Mouse (Mus musculus) liver, embryonic 14.5 days (tissue): Measurements from ENCODE around the gene G6pc. TPM values are rescaled to one million over a fixed set of nuclear protein-coding genes. Genes with fewer than 3 reads are reported as not detected.
"Not testable (repeated sequence)": the region's sequence is repeated elsewhere in the genome, so short reads cannot be mapped to it uniquely, and the experiment has no call there.

Source experiments
- ATAC-seq: fragments of 200-750 bp; cut with Nextera tagmentation; 2 replicates; pipeline ENCODE4 v1.8.0; 2017; ENCODE audit warnings: moderate number of reproducible peaks, mild to moderate bottlenecking, moderate library complexity; ENCODE audit not compliant: insufficient read depth
- DNase-seq, 3 experiments: peaks; one replicate each; pipeline ENCODE4 v3.0.0-alpha.2; 2012 to 2013; ENCODE audit warnings: low read depth in 3 of 3, low spot score in 3 of 3
- H3K27ac ChIP-seq: fragments of 300-500 bp; sonication (generic); 2 replicates; pipeline ENCODE4 v1.5.1; 2014; ENCODE audit warnings: moderate library complexity, mild to moderate bottlenecking, control low read depth, inconsistent platforms
- H3K27me3 ChIP-seq: fragments of 300-500 bp; sonication (generic); 2 replicates; pipeline ENCODE4 v1.6.1; 2014; ENCODE audit warnings: mild to moderate bottlenecking, low read length, moderate library complexity; ENCODE audit not compliant: control insufficient read depth, insufficient read depth
- H3K36me3 ChIP-seq: fragments of 300-500 bp; sonication (generic); replicated peaks from 2 replicates; pipeline ENCODE4 v1.6.1; 2014; ENCODE audit warnings: low read depth; ENCODE audit not compliant: control insufficient read depth, insufficient read depth
- H3K4me1 ChIP-seq, 2 experiments: fragments of 200-500 bp in 1 of 2; fragments of 300-500 bp in 1 of 2; sonication (generic) in 1 of 2; replicated peaks; 2 replicates each; pipeline ENCODE4 v1.6.1; 2012 to 2014; ENCODE audit warnings: antibody characterized with exemption in 1 of 2, inconsistent platforms in 1 of 2, low read length in 1 of 2; ENCODE audit not compliant: control insufficient read depth in 2 of 2, insufficient read depth in 2 of 2
- H3K4me2 ChIP-seq: fragments of 300-500 bp; sonication (generic); 2 replicates; pipeline ENCODE4 v1.6.1; 2014; ENCODE audit warnings: low read depth, mild to moderate bottlenecking, control low read depth, moderate library complexity
- H3K4me3 ChIP-seq, 2 experiments: fragments of 200-500 bp in 1 of 2; fragments of 300-500 bp in 1 of 2; sonication (generic) in 1 of 2; 2 replicates each; pipeline ENCODE4 v1.5.1; 2012 to 2014; ENCODE audit warnings: low read depth in 2 of 2, low read length in 2 of 2, mild to moderate bottlenecking in 2 of 2, control low read depth in 1 of 2, inconsistent platforms in 1 of 2, moderate library complexity in 1 of 2; ENCODE audit not compliant: insufficient read depth in 1 of 2
- H3K9ac ChIP-seq: fragments of 300-500 bp; sonication (generic); replicated peaks from 2 replicates; pipeline ENCODE4 v1.6.1; 2014; ENCODE audit warnings: mild to moderate bottlenecking, control low read depth, moderate library complexity
- H3K9me3 ChIP-seq: fragments of 300-500 bp; sonication (generic); 2 replicates; pipeline ENCODE4 v1.6.1; 2016; ENCODE audit warnings: low read length, mixed read lengths; ENCODE audit not compliant: control insufficient read depth
- CTCF ChIP-seq: IDR thresholded peaks from 2 replicates; pipeline ENCODE4 v1.5.1; 2016; ENCODE audit warnings: antibody characterized with exemption, low read depth, control low read depth
- EP300 ChIP-seq: IDR thresholded peaks from 2 replicates; pipeline ENCODE4 v1.6.1; 2016; ENCODE audit warnings: antibody characterized with exemption, low read depth
- WGBS: fragments of 180-500 bp; shearing (Covaris S2); extraction: QIAGEN DNeasy Blood & Tissue Kit; methylation state at CpG from one replicate; pipeline ENCODE4 v1.1.7; 2014; ENCODE audit not compliant: insufficient replicate concordance; 5-methylcytosine and 5-hydroxymethylcytosine counted together
- polyA plus RNA-seq, 2 experiments: library from polyadenylated mRNA; depleted of rRNA in 1 of 2; stranded (reverse) in 1 of 2; unstranded in 1 of 2; fragments of >200 nt; fragmentation: Nextera tagmentation in 1 of 2; extraction: Ambion mirVana in 1 of 2; gene quantifications; 2 replicates each; pipeline versions ENCODE4 v1.2.1 to v1.2.3; 2012 to 2014

The G6pc gene
- 0.02 TPM in 2 replicates for polyA plus RNA-seq (2012; rRNA removed)
- 0.04 TPM in 1 of 2 replicates, not detected in the other for polyA plus RNA-seq (2014; fragmentation: Nextera tagmentation; extraction: Ambion mirVana)

DNA sequence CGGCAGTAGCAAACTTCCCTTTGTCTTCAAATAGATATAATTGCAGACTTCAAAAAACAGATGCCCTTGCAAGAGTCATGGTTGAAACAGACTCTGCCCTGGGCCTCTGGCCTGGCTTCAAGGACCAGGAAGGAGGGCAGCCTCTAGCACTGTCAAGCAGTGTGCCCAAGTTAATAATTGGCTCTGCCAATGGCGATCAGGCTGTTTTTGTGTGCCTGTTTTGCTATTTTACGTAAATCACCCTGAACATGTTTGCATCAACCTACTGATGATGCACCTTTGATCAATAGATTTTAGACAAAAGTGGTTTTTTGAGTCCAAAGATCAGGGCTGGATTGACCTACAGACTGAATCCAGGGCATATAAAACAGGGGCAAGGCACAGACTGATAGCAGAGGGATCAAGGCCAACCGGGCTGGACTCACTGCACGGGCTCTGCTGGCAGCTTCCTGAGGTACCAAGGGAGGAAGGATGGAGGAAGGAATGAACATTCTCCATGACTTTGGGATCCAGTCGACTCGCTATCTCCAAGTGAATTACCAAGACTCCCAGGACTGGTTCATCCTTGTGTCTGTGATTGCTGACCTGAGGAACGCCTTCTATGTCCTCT, at the start of gene G6pc:
TSS of gene G6pc (plus strand) at position 236 of the 610 bp plus-strand sequence.
- H3K36me3 ChIP-seq: no peaks in the 10 kb centered on the region
- H3K27ac ChIP-seq: no peak within 1 kb of the TSS
- no peaks in the 10 kb centered on the region for H3K27me3 ChIP-seq
- no peak within 1 kb of the TSS for H3K4me2 ChIP-seq
- H3K9ac ChIP-seq: no peak within 1 kb of the TSS
- ATAC-seq (no peak), DNase-seq (no peak)
- no peak within 1 kb of the TSS for H3K4me3 ChIP-seq
- WGBS: 66% methylated on average over 8 of the region's 8 CpGs
- H3K4me1 ChIP-seq: peaks cover 2 to 19% of the 10 kb centered on the region in 2 experiments; a peak in 3 of 4 replicates
- TF ChIP-seq EP300 (no peak), CTCF (no peak)
- no peaks in the 10 kb centered on the region for H3K9me3 ChIP-seq

GRCm38 (mm10) chr11:101323609-101324008, 43.8 kb upstream of the G6pc start:
- Histone ChIP-seq H3K9me3 (no peaks in the 10 kb centered on the region), H3K4me3 (no peak overlapping the region), H3K27me3 (no peaks in the 10 kb centered on the region), H3K27ac (no peak overlapping the region), H3K4me1 (peaks cover 0 to 1% of the 10 kb centered on the region in 2 experiments; a peak in 1 of 4 replicates), H3K36me3 (peaks cover 72% of the 10 kb centered on the region), H3K4me2 (no peak overlapping the region), H3K9ac (no peak overlapping the region)
- 42% methylated on average over 4 of the region's 4 CpGs for WGBS
- DNase-seq (peak in 1 of 3 experiments; percentile 28), ATAC-seq (peak; percentile 46; the same call in 1 of the 2 replicates)
- TF ChIP-seq EP300 (no peak), CTCF (peak; percentile 96)

- TF ChIP-seq CTCF (no peak), EP300 (no peak)
- no peak for ATAC-seq
- 87% methylated on average over 5 of the region's 5 CpGs for WGBS
- no peaks in the 10 kb centered on the region for H3K27me3 ChIP-seq
- H3K27ac ChIP-seq: no peak within 1 kb of the TSS
- H3K4me2 ChIP-seq: no peak within 1 kb of the TSS
- H3K9me3 ChIP-seq: no peaks in the 10 kb centered on the region
- H3K4me1 ChIP-seq: no peaks in the 10 kb centered on the region
- peaks cover 61% of the 10 kb centered on the region for H3K36me3 ChIP-seq
- H3K9ac ChIP-seq: no peak within 1 kb of the TSS
- H3K4me3 ChIP-seq: no peak within 1 kb of the TSS
- no peak for DNase-seq
Measured at GRCm38 (mm10) chr11:101324763-101325162, 42.6 kb upstream of the G6pc start, which contains the start of gene Aoc2. Aoc2 (plus strand) TSS chr11:101325063.

GRCm38 (mm10) chr11:101325201-101325600, 42.2 kb upstream of the G6pc start:
- not testable (repeated sequence) for ATAC-seq
- WGBS: 93% methylated on average over 11 of the region's 11 CpGs

GRCm38 (mm10) chr11:101326147-101326546, 41.2 kb upstream of the G6pc start:
- H3K36me3 ChIP-seq: peaks cover 47% of the 10 kb centered on the region
- no peak overlapping the region for H3K27ac ChIP-seq
- TF ChIP-seq CTCF (no peak), EP300 (no peak)
- H3K4me1 ChIP-seq: no peaks in the 10 kb centered on the region
- DNase-seq: no peak
- no peak overlapping the region for H3K4me2 ChIP-seq
- no peaks in the 10 kb centered on the region for H3K27me3 ChIP-seq
- no peak for ATAC-seq
- H3K9me3 ChIP-seq: no peaks in the 10 kb centered on the region
- H3K9ac ChIP-seq: no peak overlapping the region
- no peak overlapping the region for H3K4me3 ChIP-seq
- WGBS: 78% methylated on average over 11 of the region's 11 CpGs

More at GRCm38 (mm10) chr11:101325201-101325600, 42.2 kb upstream of the G6pc start:
- not testable (repeated sequence) for H3K4me1 ChIP-seq, H3K27me3 ChIP-seq, H3K27ac ChIP-seq, H3K9ac ChIP-seq, H3K4me3 ChIP-seq, H3K9me3 ChIP-seq, DNase-seq, H3K4me2 ChIP-seq
- peaks cover 56% of the 10 kb centered on the region for H3K36me3 ChIP-seq
